Mouse (Mus musculus): Measurements from ENCODE around the gene Col9a2. TPM values are rescaled to one million over a fixed set of nuclear protein-coding genes. Genes with fewer than 3 reads are reported as not detected.
"Not testable (repeated sequence)": the region's sequence is repeated elsewhere in the genome, so short reads cannot be mapped to it uniquely, and the experiment has no call there.

Gene Col9a2
- polyA plus RNA-seq, 1 experiment: 11.1 TPM

DNA sequence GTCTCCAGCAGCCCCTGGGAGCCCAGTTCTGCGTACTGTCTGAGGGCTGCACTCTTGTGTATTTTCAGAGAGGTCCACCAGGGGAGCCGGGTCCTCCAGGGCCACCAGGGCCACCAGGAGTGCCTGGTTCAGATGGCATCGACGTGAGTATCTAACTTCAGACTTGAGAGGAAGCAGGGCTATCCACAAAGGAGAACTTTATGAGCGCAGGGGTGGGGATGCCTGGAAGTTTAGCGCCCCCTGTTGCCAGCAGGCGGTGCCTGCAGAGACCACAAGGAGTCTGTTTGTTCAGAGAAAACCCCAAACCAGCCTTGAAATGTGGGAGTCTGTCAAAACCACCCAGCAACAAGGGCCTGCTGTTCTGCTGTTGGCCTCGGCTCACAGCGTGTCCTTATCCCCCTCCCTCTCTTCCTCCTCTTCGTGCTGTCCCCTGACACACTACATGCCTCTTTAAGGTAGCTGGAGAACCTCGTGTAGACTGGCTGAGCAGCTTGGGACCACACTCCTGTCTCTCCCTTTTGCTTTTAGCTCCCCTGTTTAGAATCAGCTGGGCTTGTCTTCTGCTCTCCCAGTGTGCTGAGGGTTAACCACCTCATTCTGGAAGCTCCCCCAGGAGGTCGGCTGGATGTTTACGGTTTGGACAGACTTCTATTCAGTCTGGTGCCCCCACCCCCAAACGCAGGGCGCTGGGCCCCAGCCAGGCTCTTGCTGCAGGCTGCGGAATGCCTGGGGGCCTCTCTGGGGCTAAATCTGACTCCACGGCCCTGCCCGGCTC lies 1.9 kb downstream of the Col9a2 start:
- WGBS: 28% methylated on average over 18 of the region's 18 CpGs
- DNase-seq: peak; percentile 63 to 65

DNA sequence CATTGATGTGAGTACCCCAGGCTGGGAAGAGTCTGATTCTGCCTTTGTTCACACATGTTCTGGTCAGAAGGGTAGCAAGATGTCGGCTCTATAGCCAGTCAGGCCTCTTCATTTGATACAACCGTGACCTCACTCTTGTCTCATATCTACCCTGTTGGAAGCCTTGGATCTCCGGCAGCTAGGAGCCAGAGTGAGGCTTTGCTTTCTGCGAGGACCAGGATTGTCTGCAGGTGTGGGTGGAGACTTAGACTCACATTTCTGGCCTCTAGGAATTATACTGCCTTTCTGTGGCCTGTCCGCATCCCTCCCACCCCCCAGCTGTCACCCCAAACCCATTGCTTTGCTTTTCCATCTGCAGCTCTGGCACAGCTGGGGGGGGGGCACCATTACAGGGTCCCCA lies 3.3 kb downstream of the Col9a2 start:
- 64% methylated on average over 5 of the region's 5 CpGs for WGBS
- Histone ChIP-seq H3K27me3 (ENCODE audit: control insufficient read depth, insufficient read depth, low read length) (no peaks in the 10 kb centered on the region; the same call in 1 of the 2 replicates), H3K27ac (ENCODE audit: insufficient read depth, low read length) (no peak overlapping the region), H3K4me3 (replicated peaks; ENCODE audit: insufficient read depth, low read depth, low read length) (no peak overlapping the region), H3K4me1 (ENCODE audit: control insufficient read depth, insufficient read depth, low read length) (no peaks in the 10 kb centered on the region)
- no peak for TF ChIP-seq POLR2A (IDR thresholded peaks at IDR 0.05; ENCODE audit: borderline replicate concordance, insufficient read depth, low read length)
- no peak for DNase-seq

More for the DNA sequence above, 1.9 kb downstream of the Col9a2 start:
- H3K27me3 ChIP-seq (ENCODE audit: control insufficient read depth, insufficient read depth, low read length): no peaks in the 10 kb centered on the region; the same call in 1 of the 2 replicates
- TF ChIP-seq POLR2A (IDR thresholded peaks at IDR 0.05; ENCODE audit: borderline replicate concordance, insufficient read depth, low read length) (no peak), CTCF (IDR thresholded peaks at IDR 0.05; ENCODE audit: borderline replicate concordance, insufficient read depth, low read depth, low read length) (peak; percentile 83)
- H3K27ac ChIP-seq (ENCODE audit: insufficient read depth, low read length): no peak overlapping the region
- H3K4me3 ChIP-seq (replicated peaks; ENCODE audit: insufficient read depth, low read depth, low read length): no peak overlapping the region
- no peaks in the 10 kb centered on the region for H3K4me1 ChIP-seq (ENCODE audit: control insufficient read depth, insufficient read depth, low read length)

DNA sequence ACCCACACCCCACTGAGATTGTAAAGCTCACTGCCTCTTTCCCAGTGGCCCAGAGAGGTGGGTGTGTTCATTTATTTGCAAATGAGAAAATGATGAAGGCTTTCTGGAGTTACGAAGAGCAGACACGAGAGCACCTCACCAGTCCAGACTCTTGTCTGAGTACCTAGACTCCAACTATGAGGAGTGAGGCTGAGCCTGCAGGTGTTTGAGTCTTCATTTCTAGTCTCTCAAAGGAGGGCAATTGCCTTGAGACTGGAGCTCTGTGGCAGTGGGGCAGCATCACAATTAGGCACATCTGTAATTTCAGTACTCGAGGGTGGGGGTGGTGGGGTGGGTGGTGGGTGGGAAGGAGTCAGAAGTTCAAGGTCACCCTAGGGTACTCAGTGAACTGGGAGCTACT lies 3.8 kb downstream of the Col9a2 start:
- WGBS: 92% methylated on average over 3 of the region's 3 CpGs
- no peak overlapping the region for H3K27ac ChIP-seq (ENCODE audit: insufficient read depth, low read length)
- TF ChIP-seq CTCF (IDR thresholded peaks at IDR 0.05; ENCODE audit: borderline replicate concordance, insufficient read depth, low read depth, low read length): no peak
- TF ChIP-seq POLR2A (IDR thresholded peaks at IDR 0.05; ENCODE audit: borderline replicate concordance, insufficient read depth, low read length): no peak
- H3K27me3 ChIP-seq (ENCODE audit: control insufficient read depth, insufficient read depth, low read length): no peaks in the 10 kb centered on the region; the same call in 1 of the 2 replicates
- no peaks in the 10 kb centered on the region for H3K4me1 ChIP-seq (ENCODE audit: control insufficient read depth, insufficient read depth, low read length)
- no peak for DNase-seq
- no peak overlapping the region for H3K4me3 ChIP-seq (replicated peaks; ENCODE audit: insufficient read depth, low read depth, low read length)

DNA sequence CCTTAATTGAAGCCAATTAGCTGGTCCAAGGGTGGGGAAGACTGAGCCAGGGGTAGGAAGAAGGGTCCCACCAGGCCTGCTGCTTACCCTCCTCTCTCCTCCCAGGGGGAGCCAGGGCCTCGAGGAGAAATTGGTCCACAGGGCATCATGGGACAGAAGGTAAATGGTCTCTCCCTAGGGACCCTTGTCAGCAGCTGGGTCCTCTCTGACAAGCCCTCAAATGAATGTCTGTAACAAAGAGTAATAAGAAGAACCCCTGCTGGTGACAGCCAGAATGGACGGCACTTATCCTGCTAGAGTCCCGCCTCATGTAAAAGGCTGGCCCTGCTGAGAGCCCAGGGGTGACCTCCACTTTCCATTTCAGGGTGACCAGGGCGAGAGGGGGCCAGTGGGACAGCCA lies 12.7 kb downstream of the Col9a2 start:
- TF ChIP-seq CTCF (IDR thresholded peaks at IDR 0.05; ENCODE audit: borderline replicate concordance, insufficient read depth, low read depth, low read length) (no peak), POLR2A (IDR thresholded peaks at IDR 0.05; ENCODE audit: borderline replicate concordance, insufficient read depth, low read length) (no peak)
- H3K4me3 ChIP-seq (replicated peaks; ENCODE audit: insufficient read depth, low read depth, low read length): no peak overlapping the region

DNA sequence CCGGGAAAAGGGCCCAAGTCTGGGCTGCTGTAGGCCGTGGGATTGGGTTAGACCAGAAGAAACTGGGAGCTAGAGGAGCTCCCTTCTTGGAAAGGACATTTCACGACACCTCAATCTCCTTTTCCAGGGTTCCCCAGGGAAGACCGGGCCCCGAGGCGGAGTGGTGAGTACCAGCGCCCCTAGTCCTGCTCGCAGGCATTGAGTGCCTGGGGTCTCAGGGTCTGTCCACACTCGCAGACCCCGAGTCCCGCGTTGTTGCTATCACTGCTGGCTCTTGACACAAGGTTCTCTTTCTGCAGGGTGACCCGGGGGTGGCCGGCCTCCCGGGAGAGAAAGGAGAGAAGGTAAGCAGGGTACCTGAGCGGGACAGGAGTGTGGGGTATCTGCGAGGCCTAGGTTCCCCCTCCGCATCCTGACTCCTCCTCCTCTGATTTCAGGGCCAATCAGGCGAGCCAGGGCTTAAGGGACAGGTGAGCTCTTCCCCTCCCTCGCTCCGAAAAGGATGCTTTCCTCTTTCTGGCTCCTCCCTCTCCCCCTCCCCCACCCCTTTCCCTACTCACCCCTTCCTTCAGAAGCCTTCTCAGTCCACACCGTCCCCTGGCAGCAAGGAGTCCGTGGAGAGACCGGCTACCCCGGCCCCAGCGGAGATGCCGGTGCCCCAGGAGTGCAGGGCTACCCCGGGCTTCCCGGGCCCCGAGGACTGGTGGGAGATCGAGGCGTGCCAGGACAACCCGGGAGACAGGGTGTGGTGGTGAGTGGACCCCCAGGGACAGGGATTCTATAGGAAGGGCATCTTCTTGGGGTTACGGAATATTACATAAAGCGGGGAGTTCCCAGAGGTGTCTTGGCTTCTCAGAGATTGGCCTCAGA lies 13.5 kb downstream of the Col9a2 start:
- H3K4me3 ChIP-seq (replicated peaks; ENCODE audit: insufficient read depth, low read depth, low read length): peak overlapping the region; percentile 64
- no peaks in the 10 kb centered on the region for H3K27me3 ChIP-seq (ENCODE audit: control insufficient read depth, insufficient read depth, low read length)
- H3K4me1 ChIP-seq (ENCODE audit: control insufficient read depth, insufficient read depth, low read length): peaks cover 2% of the 10 kb centered on the region; the same call in 1 of the 2 replicates
- 13% methylated on average over 35 of the region's 35 CpGs for WGBS
- peak; percentile 66 to 76 for DNase-seq
- peak overlapping the region; percentile 36 for H3K27ac ChIP-seq (ENCODE audit: insufficient read depth, low read length)
- peak; percentile 73; the same call in 1 of the 2 replicates for TF ChIP-seq POLR2A (IDR thresholded peaks at IDR 0.05; ENCODE audit: borderline replicate concordance, insufficient read depth, low read length)
- no peak for TF ChIP-seq CTCF (IDR thresholded peaks at IDR 0.05; ENCODE audit: borderline replicate concordance, insufficient read depth, low read depth, low read length)

More for the DNA sequence above, 12.7 kb downstream of the Col9a2 start:
- H3K27me3 ChIP-seq (ENCODE audit: control insufficient read depth, insufficient read depth, low read length): no peaks in the 10 kb centered on the region
- peak overlapping the region; percentile 15; the same call in 1 of the 2 replicates for H3K27ac ChIP-seq (ENCODE audit: insufficient read depth, low read length)
- no peak for DNase-seq
- 67% methylated on average over 4 of the region's 4 CpGs for WGBS
- peaks cover 2% of the 10 kb centered on the region; the same call in 1 of the 2 replicates for H3K4me1 ChIP-seq (ENCODE audit: control insufficient read depth, insufficient read depth, low read length)

DNA sequence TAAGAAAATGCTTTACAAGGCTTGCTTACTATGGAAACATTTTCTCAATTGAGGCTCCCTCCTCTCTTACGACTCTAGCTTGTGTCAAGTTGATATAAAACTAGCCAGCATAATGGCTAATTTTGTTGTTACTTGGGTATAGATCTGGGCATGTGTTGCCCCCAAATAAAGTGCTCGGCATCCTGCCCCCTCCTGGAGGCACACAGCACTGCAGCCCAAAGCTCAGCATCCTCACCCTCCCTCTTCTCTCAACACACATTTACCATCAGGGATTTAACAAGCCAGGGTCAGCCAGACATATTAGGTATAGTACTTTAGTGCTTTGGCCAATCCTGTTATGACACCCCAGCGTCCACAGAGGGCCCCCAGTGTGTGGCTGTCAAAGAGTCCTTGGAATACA lies 17.2 kb downstream of the Col9a2 start:
- whole genome bisulfite sequencing: 49% methylated on average over 3 of the region's 3 CpGs
- no peak overlapping the region for H3K4me3 ChIP-seq (replicated peaks; ENCODE audit: insufficient read depth, low read depth, low read length)
- H3K4me1 ChIP-seq (ENCODE audit: control insufficient read depth, insufficient read depth, low read length): peaks cover 2% of the 10 kb centered on the region; the same call in 1 of the 2 replicates
- peak in 1 of 2 experiments; percentile 44 for DNase-seq
- H3K27ac ChIP-seq (ENCODE audit: insufficient read depth, low read length): no peak overlapping the region
- H3K27me3 ChIP-seq (ENCODE audit: control insufficient read depth, insufficient read depth, low read length): no peaks in the 10 kb centered on the region
- TF ChIP-seq CTCF (IDR thresholded peaks at IDR 0.05; ENCODE audit: borderline replicate concordance, insufficient read depth, low read depth, low read length) (peak; percentile 64), POLR2A (IDR thresholded peaks at IDR 0.05; ENCODE audit: borderline replicate concordance, insufficient read depth, low read length) (no peak)

DNA sequence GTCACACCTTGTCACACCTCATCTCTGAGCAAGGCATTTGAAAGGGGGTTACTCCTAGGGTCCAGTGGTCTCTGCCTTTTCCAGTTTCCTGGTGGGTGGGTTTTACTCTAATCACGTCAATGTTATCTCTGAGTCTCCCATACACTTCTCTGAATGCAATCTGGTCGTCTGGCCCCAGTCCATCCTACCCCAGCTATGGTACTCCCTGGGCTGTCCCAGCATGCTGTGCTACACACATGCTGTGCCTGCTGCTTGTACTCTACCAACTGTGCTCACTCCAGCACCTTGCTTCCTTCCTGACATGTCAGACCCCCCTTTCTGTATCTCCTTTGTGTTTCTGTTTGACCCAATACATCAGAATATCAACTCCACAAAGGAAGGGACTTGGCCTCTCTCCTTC lies 17.8 kb downstream of the Col9a2 start:
- Histone ChIP-seq H3K27ac (ENCODE audit: insufficient read depth, low read length) (no peak overlapping the region), H3K4me3 (replicated peaks; ENCODE audit: insufficient read depth, low read depth, low read length) (no peak overlapping the region), H3K27me3 (ENCODE audit: control insufficient read depth, insufficient read depth, low read length) (no peaks in the 10 kb centered on the region), H3K4me1 (ENCODE audit: control insufficient read depth, insufficient read depth, low read length) (peaks cover 2% of the 10 kb centered on the region; the same call in 1 of the 2 replicates)
- WGBS: 10% methylated on average over 2 of the region's 2 CpGs
- TF ChIP-seq CTCF (IDR thresholded peaks at IDR 0.05; ENCODE audit: borderline replicate concordance, insufficient read depth, low read depth, low read length): no peak
- no peak for TF ChIP-seq POLR2A (IDR thresholded peaks at IDR 0.05; ENCODE audit: borderline replicate concordance, insufficient read depth, low read length)
- DNase-seq: no peak

DNA sequence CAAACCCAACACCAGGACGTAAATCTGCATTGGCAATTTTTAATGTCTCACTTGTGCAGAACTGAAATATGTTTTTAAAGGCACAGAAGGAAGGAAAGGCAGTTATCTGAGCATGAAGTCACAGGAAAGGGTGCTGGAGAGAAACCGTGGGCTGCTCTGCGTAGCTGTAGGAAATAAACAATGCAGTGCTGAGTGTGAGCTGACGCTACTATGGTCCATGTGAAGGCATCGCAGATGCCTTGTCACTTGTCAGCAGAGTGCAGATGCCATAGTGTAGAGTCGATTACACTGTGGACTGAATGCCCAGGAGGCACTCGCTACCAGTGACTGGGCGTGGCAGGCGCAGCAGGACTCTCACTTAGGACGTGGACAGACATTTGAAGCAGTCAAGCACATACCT lies 20.0 kb downstream of the Col9a2 start:
- WGBS: 89% methylated on average over 10 of the region's 10 CpGs
- DNase-seq; H3K27ac ChIP-seq (ENCODE audit: insufficient read depth, low read length); H3K27me3 ChIP-seq (ENCODE audit: control insufficient read depth, insufficient read depth, low read length); H3K4me1 ChIP-seq (ENCODE audit: control insufficient read depth, insufficient read depth, low read length); H3K4me3 ChIP-seq (replicated peaks; ENCODE audit: insufficient read depth, low read depth, low read length): not testable (repeated sequence)
